Mouse (Mus musculus): ENCODE measurements around the gene Nppb.

DNA sequence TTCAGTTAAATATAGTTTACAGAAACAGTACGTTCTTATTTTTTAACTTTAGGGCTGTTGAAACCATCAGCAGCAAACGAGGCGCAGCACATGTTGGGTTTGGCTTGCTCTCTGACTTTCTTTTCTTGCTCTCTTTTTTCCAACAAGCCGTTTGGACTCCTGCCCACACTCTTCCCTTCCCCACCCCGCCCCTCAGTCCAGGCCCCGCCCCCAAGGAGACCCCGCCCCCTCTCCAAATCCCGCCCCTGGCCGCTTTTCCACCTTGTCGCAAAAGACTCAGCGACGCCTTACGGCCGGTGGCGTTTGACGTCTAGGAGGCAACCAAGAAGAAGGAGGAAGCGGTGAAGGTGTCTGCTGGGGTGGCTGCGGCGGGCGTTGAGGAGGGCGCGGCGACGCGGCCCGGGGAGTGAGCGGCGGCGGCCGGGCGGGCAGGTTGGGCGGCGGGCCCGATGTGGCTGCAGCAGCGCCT is 45.0 kb upstream of the Nppb start, which contains the start of gene 2510039O18Rik:
- no peak for TF ChIP-seq CTCF (IDR thresholded peaks at IDR 0.05; ENCODE audit: low read depth)
- TF ChIP-seq EP300 (IDR thresholded peaks at IDR 0.05; ENCODE audit: low read depth), result no peak

Measured in heart, postnatal 0 days (tissue).